Mouse (Mus musculus) ES-Bruce4 (cell line): ENCODE measurements around the gene Tekt2. TPM values are rescaled to one million over a fixed set of nuclear protein-coding genes. Genes with fewer than 3 reads are reported as not detected.

ENCODE experiments used
- H3K27ac ChIP-seq: 2 replicates; pipeline ENCODE4 v1.5.1; 2012; ENCODE audit warnings: low read length, inconsistent platforms; ENCODE audit not compliant: insufficient read depth
- H3K27me3 ChIP-seq: 2 replicates; pipeline ENCODE4 v1.6.1; 2012; ENCODE audit warnings: mild to moderate bottlenecking, low read length, inconsistent platforms; ENCODE audit not compliant: control insufficient read depth, poor library complexity, insufficient read depth, severe bottlenecking
- H3K36me3 ChIP-seq: 2 replicates; pipeline ENCODE4 v1.6.1; 2012; ENCODE audit warnings: inconsistent platforms, mild to moderate bottlenecking, low read length, moderate library complexity; ENCODE audit not compliant: control insufficient read depth, poor library complexity, insufficient read depth, severe bottlenecking
- H3K4me1 ChIP-seq: one replicate; pipeline ENCODE4 v1.8.1; 2011; ENCODE audit warnings: low read length; ENCODE audit not compliant: control insufficient read depth, insufficient read depth
- H3K4me3 ChIP-seq: 2 replicates; pipeline ENCODE4 v1.5.1; 2011; ENCODE audit warnings: low read depth, mild to moderate bottlenecking, low read length
- H3K9ac ChIP-seq: 2 replicates; pipeline ENCODE4 v1.6.1; 2012; ENCODE audit warnings: low read depth, mild to moderate bottlenecking, inconsistent platforms; ENCODE audit not compliant: poor library complexity, severe bottlenecking
- H3K9me3 ChIP-seq: replicated peaks from 2 replicates; pipeline ENCODE4 v1.6.1; 2012; ENCODE audit warnings: mild to moderate bottlenecking, low read length, inconsistent platforms; ENCODE audit not compliant: control insufficient read depth, poor library complexity, insufficient read depth, severe bottlenecking
- CTCF ChIP-seq: IDR thresholded peaks from one replicate; pipeline ENCODE4 v1.8.1; 2011; ENCODE audit warnings: low read depth, low read length
- EP300 ChIP-seq: IDR thresholded peaks from 2 replicates; pipeline ENCODE4 v1.6.1; 2011; ENCODE audit warnings: low read depth, low read length; ENCODE audit not compliant: insufficient read depth
- POLR2A ChIP-seq: IDR thresholded peaks from one replicate; pipeline ENCODE4 v1.8.1; 2011; ENCODE audit warnings: low read length; ENCODE audit not compliant: insufficient read depth
- polyA plus RNA-seq: library from polyadenylated mRNA; stranded (reverse); fragments of >200 nt; gene quantifications from 2 replicates; pipeline ENCODE4 v1.2.4, GENCODE M21; 2011; ENCODE audit warnings: low read depth; ENCODE audit not compliant: missing spikeins, insufficient read depth, insufficient read length

The Tekt2 gene
- polyA plus RNA-seq, 1 experiment = 5.9 TPM

DNA sequence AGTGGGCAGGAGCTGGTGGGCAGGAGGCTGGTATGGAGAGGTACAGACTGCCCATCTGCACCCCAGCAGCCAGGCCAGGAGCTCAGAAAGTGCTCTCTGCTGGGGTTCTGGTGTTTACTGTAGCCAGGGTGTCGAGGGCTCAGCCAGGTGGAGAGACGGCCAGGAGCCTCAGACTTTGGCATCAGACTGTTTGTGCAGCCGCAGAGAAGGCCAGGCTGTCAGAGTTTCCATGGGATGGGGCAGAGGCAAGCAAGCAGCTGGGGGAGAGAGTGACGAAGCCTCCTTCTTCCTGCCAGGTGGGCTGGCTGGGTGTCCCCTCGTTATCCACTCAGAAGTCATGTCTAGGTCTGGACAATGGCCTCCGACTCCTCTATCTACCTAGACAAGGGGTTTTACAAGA, 30.3 kb downstream of the Tekt2 start:
- no peak for TF ChIP-seq POLR2A
- no peak for TF ChIP-seq CTCF
- no peak for TF ChIP-seq EP300
- Histone ChIP-seq H3K27ac (no peak overlapping the region), H3K4me3 (no peak overlapping the region), H3K4me1 (peaks cover 2% of the 10 kb centered on the region), H3K9me3 (no peaks in the 10 kb centered on the region), H3K36me3 (no peaks in the 10 kb centered on the region), H3K9ac (no peak overlapping the region), H3K27me3 (no peaks in the 10 kb centered on the region)

DNA sequence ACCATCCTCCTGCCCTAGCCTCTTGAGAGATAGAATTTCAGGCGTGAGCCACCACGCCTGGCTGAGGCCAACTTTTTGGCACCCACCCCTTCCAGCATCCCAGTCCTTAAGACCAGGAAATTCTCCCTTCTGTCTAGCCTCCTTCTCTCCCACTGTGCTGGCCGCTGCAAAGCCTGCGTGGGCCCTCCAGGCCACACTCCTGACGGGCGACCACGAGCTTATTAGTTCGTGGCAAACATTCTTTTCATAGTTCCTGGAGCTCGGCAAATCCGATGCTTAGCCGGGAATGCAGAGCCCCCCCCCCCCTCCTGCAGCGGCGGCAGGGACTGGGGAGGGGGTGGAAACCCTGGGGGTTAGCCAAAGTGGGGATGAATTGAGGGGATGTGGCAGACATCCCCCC, 34.3 kb downstream of the Tekt2 start:
- Histone ChIP-seq H3K27me3 (peaks cover 5% of the 10 kb centered on the region; the same call in 1 of the 2 replicates), H3K27ac (no peak overlapping the region), H3K4me3 (no peak overlapping the region), H3K9me3 (no peaks in the 10 kb centered on the region), H3K9ac (no peak overlapping the region), H3K4me1 (peaks cover under 1% of the 10 kb centered on the region), H3K36me3 (no peaks in the 10 kb centered on the region)
- no peak for TF ChIP-seq POLR2A
- no peak for TF ChIP-seq EP300
- TF ChIP-seq CTCF = no peak

DNA sequence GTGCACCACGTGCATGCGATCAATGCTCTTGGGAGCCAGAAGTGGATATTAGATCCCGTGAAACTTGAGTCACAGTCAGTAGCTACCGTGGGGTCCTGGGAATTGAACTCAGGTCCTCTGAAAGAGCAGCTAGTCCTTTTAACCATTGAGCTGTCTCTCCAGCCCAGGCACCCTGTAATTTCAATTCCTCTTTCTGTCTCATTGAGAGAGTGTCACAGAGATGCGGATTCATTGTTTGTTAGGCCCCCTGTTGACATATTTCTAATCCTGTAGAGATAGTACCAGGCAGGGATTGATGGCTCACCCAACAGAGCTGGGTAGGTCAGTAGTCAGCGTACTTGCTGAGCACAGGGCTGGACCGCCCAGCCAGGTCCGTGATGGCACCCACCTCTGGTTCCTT, 35.2 kb downstream of the Tekt2 start:
- Histone ChIP-seq H3K9me3 (no peaks in the 10 kb centered on the region), H3K27ac (no peak overlapping the region), H3K36me3 (no peaks in the 10 kb centered on the region), H3K4me3 (no peak overlapping the region), H3K9ac (no peak overlapping the region), H3K27me3 (peaks cover 11% of the 10 kb centered on the region; the same call in 1 of the 2 replicates), H3K4me1 (no peaks in the 10 kb centered on the region)
- TF ChIP-seq POLR2A = no peak
- TF ChIP-seq EP300 = no peak
- no peak for TF ChIP-seq CTCF

DNA sequence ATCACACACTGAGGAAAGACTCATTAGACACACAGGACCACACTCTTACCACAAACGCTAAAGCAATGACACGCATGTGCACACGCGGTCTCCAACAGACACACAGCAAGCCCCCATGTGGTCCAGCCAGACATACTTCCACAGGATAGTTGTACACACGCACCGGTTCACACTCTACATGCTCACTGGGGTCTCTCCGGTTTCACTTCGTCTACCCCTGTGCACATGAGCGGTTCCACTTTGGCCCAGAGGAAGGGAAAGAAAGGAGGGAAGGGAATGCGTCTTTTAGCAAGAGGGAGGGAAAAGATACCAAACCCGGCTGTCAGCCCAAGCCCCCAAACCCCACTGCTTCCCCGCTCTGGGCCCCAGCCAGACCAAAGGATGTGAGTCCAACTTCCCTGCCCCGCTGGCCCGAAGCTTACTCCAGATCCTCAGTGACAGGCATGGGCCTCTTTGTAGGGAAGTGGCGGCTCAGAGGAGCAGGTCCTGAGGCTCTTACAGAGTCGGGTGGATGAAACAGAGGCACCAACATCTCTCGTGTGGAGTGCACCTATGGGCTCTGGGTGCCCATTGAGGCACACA, 37.3 kb downstream of the Tekt2 start:
- Histone ChIP-seq H3K36me3 (no peaks in the 10 kb centered on the region), H3K9ac (no peak overlapping the region), H3K27me3 (peaks cover 11% of the 10 kb centered on the region; the same call in 1 of the 2 replicates), H3K9me3 (no peaks in the 10 kb centered on the region), H3K4me1 (no peaks in the 10 kb centered on the region), H3K4me3 (peak overlapping the region; percentile 32), H3K27ac (no peak overlapping the region)
- TF ChIP-seq POLR2A (no peak), CTCF (no peak), EP300 (no peak)

DNA sequence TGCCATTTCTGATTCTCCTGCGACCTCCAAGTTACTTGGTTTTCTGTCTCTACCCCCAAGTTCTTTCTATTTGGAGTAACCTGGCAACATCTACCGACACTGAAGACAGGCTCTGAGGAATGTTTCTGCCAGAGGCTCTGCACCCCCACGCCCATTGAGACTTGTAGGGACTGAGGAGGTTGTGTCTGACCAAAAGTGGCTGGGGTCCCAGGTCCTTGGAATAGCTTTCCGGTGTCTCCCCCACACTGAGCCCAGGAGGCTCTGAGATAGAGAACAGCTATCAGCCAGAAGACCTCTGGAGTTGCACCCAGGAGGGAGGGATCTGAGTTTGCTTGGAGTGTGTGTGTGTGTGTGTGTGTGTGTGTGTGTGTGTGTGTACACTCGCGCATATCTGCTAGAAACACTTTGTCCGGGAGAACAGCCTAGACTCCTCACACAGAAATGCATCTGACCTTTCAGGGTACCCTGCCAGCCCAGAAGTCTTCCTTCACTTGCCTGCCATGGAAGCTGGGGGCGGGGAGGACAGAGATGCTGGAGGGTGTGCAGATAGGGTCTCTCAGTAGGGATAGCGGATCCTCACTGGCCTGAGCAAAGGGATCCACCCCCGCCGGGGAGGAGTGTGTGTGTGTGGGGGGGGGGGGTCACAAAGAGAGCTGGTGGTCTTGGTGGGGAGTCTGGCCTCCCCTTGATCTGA, 38.0 kb downstream of the Tekt2 start:
- H3K27me3 ChIP-seq = peaks cover 11% of the 10 kb centered on the region; the same call in 1 of the 2 replicates
- no peaks in the 10 kb centered on the region for H3K9me3 ChIP-seq
- no peak overlapping the region for H3K9ac ChIP-seq

DNA sequence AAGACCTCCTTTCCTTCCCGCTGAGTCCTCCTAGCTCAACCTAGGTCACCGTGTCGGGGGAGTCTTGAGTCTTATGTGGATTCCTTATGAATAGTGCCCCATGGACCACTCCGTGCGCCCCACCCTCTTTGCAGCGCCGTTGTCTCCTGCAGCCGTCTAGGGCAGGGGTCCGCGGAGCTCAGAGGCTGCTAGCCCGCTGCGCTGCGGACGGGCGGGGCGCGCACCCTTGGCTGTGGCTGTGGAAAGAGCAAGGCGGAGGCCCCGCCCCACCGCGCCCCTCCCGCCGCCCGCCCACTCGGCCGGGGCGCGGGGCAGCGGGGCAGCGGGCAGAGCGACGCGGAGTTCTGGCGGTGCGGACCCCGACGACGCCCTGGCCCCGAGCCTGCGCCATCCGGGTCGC, 39.0 kb downstream of the Tekt2 start, which contains the start of gene Col8a2:
Col8a2 (plus strand) TSS at position 302 of the 400 bp plus-strand sequence.
- Histone ChIP-seq H3K4me1 (no peaks in the 10 kb centered on the region), H3K9me3 (no peaks in the 10 kb centered on the region), H3K27me3 (peaks cover 11% of the 10 kb centered on the region; the same call in 1 of the 2 replicates), H3K9ac (peak within 1 kb of the TSS; percentile 42; the same call in 1 of the 2 replicates), H3K4me3 (peak within 1 kb of the TSS; percentile 58), H3K27ac (no peak within 1 kb of the TSS), H3K36me3 (no peaks in the 10 kb centered on the region)
- no peak for TF ChIP-seq POLR2A
- no peak for TF ChIP-seq EP300
- TF ChIP-seq CTCF = no peak

More for the DNA sequence above, 38.0 kb downstream of the Tekt2 start:
- no peak overlapping the region for H3K27ac ChIP-seq
- H3K4me1 ChIP-seq = no peaks in the 10 kb centered on the region
- no peak overlapping the region for H3K4me3 ChIP-seq
- H3K36me3 ChIP-seq = no peaks in the 10 kb centered on the region
- no peak for TF ChIP-seq CTCF
- no peak for TF ChIP-seq EP300
- TF ChIP-seq POLR2A = no peak
